Mouse (Mus musculus): ENCODE results near the gene Vgll4.
"Not testable (repeated sequence)": the region's sequence is repeated elsewhere in the genome, so short reads cannot be mapped to it uniquely, and the experiment has no call there.

The Vgll4 gene

DNA sequence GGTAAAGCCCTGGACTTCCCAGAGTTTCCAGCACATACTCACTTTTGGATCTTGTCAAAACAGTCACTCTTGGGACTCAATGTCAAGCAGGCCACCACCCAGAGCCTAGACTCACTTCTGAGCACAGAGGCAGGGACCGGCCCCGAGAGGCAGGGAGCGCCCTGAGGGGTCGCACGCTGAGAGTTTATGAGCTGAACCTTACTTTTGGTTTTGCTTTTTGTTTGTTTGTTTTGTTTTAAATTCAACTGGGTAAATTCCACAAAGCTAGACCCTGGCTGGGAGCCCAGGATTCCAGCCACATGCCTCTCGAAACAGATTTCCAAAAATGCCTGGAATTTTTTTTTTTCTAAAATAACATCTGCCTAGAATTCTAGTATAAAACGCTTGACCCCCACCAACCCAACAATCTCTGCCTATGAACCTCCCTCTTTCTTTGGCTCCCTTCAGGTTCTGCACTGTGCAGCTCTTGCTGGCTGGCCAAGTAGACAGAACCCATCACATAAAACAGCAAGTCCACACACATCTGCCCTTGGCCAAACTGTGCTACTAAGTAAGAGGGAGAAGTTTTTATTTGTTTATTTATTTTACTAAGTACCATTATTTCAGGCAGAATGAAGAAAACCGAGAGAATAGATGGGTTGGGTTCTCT is 28.5 kb downstream of the Vgll4 start:
- DNase-seq (ENCODE audit: extremely low read depth, low read depth, low spot score) = no peak

- no peak for DNase-seq (ENCODE audit: extremely low read depth, low read depth, low spot score)
Measured at GRCm38 (mm10) chr6:114939666-114940065, 30.1 kb downstream of the Vgll4 start.

- DNase-seq (ENCODE audit: extremely low read depth, low read depth, low spot score) = peak; percentile 94
Measured at GRCm38 (mm10) chr6:114936941-114937313, 32.9 kb downstream of the Vgll4 start.

DNA sequence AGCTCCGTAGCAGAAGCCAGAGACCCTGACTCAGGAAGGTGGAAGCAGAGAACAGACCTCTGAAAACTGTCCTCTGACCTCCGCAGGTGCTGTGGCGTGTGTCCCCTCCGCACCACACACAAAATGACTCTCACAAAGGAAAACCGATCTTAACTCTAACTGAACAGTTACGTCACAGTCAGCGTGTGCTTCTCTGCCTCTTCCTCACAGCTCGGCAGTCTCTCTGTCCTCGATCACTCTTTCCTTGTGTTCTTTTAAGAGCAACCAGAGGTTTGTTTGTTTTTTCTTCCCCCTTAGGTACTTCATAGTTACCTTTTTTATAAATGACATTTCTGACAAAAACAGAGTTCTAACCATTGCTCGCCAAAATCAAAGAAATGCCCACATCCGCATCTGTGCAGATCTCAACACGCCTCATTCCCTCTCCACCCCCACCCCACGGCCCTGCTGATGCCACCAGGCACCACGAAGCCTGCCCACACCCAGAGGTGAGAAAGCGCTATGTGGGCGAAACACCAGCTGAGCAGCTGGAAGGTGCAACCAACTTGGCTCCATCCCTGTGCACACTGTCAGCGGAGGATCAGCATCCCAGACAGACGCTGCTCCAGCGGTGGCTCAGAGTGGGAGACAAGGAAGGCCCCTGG is 33.4 kb downstream of the Vgll4 start:
- no peak for DNase-seq (ENCODE audit: extremely low read depth, low read depth, low spot score)

DNA sequence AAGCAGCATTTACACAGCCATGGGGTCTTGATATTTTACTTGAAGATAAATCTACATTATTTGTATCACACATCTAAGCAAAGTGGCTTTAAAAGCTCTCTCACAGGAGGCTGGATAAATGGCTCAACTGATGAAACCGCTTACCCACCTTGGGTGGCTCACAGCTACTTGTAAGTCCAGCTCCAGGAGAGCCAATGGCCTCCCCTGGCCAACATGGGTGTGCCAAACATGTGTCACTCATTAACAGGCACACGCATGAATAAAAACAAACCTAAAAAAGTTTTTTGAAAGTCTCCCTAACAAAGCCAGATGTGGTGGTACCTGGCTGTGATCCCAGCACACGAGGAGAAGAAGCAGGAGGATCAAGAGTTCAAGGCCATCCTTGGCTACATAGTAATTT is 34.4 kb downstream of the Vgll4 start:
- no peak for DNase-seq (ENCODE audit: extremely low read depth, low read depth, low spot score)

DNA sequence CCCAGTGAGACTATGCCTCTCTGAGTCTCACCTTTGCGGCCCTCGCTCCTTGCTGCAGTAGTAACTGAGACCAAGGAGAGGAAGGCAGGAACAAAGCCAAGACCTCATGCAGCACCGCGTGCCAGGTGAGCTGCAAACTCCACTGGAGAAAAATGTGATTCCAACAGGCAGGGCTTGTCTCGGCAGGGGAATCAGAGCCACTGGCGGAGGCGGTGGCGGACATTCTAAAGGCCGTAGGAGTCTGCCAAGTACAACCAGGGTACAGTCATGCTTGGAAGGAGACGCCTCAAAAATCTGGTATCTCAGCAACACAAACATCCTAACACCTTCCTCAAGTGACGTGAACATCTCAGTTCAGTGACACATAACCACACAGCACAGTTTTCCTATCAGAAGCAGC is 35.7 kb downstream of the Vgll4 start:
- no peak for DNase-seq (ENCODE audit: extremely low read depth, low read depth, low spot score)

DNA sequence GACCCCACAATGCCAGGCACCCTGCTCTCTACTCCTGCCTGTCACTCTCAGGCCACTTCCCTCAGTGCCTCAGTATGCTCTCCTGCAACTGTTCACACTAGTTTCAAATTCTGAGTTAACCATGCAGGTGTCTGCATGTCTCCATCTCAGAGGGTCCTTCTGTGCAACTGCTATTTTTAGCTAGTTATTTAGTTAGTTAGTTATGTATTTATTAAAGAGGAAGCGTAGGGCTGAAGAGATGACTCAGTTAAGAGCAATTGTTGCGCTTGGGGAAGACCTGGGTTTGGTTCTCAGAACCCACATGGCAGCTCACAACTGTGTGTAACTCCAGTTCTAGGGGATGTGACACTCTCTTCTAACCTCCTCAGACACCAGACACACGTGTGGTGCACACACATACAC is 36.8 kb downstream of the Vgll4 start:
- no peak for DNase-seq (ENCODE audit: extremely low read depth, low read depth, low spot score)

GRCm38 (mm10) chr6:114932116-114932500 is 37.7 kb downstream of the Vgll4 start:
- DNase-seq (ENCODE audit: extremely low read depth, low read depth, low spot score) = no peak

DNA sequence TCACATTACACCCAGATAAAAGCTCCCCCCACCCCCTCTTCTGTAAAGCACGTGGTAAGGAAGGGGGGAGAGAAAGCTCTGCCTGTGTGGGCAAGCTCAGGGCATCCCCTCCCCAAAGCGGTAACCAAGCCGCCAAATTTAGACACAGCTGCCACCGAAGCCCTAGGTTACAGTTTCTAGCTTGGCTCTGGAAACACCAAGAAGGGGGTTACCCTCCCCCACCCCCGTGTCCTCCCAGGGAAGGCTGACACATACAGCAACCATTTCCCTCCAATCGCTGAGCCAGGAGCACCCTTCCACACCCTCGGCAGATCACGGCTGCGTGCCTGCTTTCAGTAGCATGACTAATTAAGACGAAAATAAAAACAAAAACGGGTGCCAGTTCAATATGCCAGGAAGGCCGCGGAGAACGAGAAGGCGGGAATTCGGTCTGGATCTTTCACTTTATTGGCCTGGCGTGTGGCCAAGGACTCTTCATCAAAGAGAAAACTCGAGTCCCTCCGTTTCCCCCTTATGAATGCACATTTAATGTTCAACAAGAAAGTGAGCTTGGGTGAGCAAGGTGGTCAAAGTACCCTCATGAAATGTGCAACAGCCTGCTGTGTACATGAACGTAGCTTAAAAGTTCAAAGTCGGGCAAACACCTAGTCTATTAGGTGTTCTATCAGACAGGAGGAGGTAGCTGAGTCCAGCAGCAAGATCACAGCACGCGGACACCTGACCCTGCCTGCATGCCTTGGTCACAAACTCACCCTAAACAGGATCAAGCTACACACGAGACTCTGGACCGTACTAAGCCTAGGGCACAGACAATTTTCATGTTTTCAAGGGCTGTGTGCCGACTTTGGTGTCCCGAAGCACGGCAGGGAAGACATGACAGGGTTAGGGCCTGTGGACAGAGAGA is 38.3 kb downstream of the Vgll4 start:
- no peak for DNase-seq (ENCODE audit: extremely low read depth, low read depth, low spot score)

- no peak for DNase-seq (ENCODE audit: extremely low read depth, low read depth, low spot score)
Measured at GRCm38 (mm10) chr6:114930646-114931045, 39.1 kb downstream of the Vgll4 start.

DNA sequence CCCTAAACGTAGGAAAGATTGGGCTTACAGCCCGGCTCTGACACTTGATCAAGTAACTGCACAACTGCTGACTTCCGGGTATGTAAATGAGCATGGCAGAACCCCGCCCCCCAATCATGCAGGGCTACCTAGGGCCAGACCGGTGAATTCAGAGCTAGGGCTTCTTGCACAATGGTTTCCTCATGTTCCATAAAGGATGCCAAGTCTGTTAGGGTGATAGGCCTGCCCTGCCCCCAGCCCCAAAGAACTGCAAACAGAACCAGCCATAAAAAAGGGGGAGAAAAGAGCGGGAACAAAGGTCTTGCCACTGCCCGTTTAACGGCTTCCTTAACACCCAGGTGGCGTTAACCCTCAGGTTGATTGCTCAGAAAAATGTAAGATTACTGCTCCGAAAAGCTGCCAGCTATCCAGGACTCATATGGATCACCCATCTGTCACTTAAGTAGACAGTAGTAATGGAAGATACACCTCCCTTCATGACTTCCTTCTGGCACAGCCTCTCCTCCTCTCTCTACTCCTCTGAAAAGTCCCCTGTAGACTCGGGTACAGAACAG is 39.7 kb downstream of the Vgll4 start:
- DNase-seq (ENCODE audit: extremely low read depth, low read depth, low spot score) = no peak

GRCm38 (mm10) chr6:114929346-114929745 is 40.4 kb downstream of the Vgll4 start:
- DNase-seq (ENCODE audit: extremely low read depth, low read depth, low spot score) = no peak

DNA sequence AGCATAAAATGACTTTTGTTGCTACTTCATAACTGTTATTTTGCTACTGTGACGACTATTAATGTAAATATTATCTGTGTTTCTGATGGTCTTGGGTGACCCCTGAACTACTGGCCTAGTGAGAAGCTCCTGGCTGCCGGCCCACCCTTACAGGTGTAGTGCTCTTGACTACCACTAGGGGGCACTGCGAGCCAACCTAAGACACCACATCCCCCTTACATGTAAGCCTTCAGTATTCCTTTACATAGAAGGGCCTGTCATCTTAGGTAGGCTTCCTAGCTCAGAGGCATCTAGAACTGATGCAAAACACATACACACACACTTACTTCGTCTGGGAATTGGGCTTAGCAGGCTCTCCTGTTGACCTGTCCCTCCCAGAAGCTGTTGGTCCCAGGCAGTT is 41.3 kb downstream of the Vgll4 start:
- DNase-seq (ENCODE audit: extremely low read depth, low read depth, low spot score) = no peak

GRCm38 (mm10) chr6:114927400-114927799 is 42.4 kb downstream of the Vgll4 start:
- DNase-seq (ENCODE audit: extremely low read depth, low read depth, low spot score) = no peak

GRCm38 (mm10) chr6:114926369-114927157 is 43.2 kb downstream of the Vgll4 start:
- DNase-seq (ENCODE audit: extremely low read depth, low read depth, low spot score) = no peak

DNA sequence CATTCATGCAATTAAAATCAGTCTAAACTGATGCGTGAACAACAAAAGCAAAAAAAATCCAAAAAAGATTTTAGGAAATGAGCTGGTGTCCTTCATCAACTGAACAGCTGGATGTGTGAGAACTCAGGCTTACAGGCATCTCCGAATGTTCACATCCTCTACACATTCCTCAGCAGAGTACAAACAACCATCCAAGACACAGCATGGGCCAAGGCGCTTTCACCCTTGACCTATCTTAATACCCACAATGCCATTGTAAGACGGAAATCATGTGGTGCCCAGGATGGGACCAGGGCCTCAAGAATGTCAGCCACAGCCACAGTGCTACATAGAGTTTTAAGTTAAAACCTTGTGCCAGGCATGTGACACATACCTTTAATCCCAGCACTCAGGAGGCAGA is 44.6 kb downstream of the Vgll4 start:
- no peak for DNase-seq (ENCODE audit: extremely low read depth, low read depth, low spot score)

DNA sequence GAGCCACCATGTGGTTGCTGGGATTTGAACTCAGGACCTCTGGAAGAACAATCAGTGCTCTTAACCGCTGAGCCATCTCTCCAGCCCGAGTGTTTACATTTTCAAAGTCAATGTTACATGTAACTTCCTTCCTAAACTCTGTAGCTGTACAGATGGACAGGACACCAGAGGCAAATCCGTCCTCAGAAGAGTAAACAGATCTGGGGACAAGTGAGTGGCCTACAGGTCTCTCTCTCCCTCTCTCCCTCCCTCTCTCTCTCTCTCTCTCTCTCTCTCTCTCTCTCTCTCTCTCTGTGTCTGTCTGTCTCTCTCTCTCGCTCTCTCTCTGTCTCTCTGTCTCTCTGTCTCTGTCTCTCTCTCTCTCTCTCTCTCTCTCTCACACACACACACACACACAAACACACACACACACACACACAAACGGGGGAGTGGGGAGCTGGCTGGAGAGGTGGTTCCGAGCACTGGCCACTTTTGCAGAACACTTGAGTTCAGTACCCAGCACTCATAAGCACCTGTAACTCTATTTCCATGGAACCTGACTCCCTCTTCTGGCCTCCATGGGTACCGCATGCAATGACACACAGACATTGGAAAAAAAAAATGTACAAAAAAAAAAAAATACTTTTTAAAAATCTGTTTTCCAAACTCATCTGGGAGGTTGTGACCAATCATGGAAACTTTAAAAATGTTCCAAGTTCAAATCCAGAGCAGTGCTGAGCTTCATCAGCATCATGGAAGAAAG is 47.3 kb downstream of the Vgll4 start:
- not testable (repeated sequence) for DNase-seq (ENCODE audit: extremely low read depth, low read depth, low spot score)

DNA sequence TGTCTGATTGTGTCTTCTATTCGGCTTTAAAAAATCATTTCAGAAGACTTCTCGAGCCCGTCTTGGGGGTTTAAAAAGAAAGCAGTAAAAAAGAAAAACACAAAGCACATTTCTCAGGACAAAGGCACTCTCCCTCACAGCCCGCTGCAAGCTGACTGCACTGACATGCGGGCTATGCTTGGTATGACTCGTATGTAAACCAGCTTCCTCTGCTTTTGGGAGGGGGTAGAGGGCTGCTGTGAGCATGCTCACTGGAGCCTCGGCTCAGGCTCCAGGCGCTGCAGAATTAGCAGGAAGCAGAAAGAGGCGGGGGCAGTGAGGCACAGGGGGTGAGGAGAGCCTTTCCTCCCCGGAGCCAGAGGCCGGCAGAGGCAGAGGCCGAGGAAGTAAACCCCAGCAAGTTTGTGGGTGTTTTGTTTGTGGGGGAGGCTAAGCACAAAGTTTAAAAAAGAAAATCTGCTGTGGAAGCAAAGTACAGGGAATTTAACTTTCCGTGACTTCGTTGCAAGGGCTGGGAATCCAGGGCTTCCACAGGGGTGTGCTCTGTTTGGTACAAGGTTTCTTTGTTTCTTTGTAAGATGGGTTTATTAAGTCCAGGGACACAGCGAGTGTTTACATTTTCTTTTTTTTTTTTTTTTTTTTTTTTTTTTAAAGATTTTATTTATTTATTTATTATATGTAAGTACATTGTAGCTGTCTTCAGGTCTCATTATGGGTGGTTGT is 48.0 kb downstream of the Vgll4 start:
- no peak for DNase-seq (ENCODE audit: extremely low read depth, low read depth, low spot score)

Measured in fat pad, adult 2 months (tissue).